Mouse (Mus musculus): Measurements from ENCODE around the gene Zfyve19. TPM values are rescaled to one million over a fixed set of nuclear protein-coding genes. Genes with fewer than 3 reads are reported as not detected.
A peak's percentile ranks its signal among the peaks of the same experiment; 100 is the strongest.

The Zfyve19 gene
- polyA plus RNA-seq, 1 experiment from 2014 or later, result 38.7 TPM

- Histone ChIP-seq H3K9ac (ENCODE audit: low read depth, low read length) (no peak overlapping the region), H3K4me2 (replicated peaks; ENCODE audit: low read depth) (no peak overlapping the region), H3K4me1 (replicated peaks; ENCODE audit: control insufficient read depth, insufficient read depth, low read length) (peaks cover 4% of the 10 kb centered on the region; the same call in 1 of the 2 replicates), H3K36me3 (ENCODE audit: control insufficient read depth, insufficient read depth) (no peaks in the 10 kb centered on the region), H3K27ac (ENCODE audit: low read depth, low read length) (no peak overlapping the region), H3K27me3 (replicated peaks; ENCODE audit: control insufficient read depth, insufficient read depth, low read length) (peaks cover 3% of the 10 kb centered on the region), H3K9me3 (ENCODE audit: control insufficient read depth) (no peaks in the 10 kb centered on the region), H3K4me3 (ENCODE audit: low read depth, low read length) (no peak overlapping the region)
- 27% methylated on average over 7 of the region's 7 CpGs for WGBS
- no peak for TF ChIP-seq CTCF (IDR thresholded peaks at IDR 0.05; ENCODE audit: low read depth)
- no peak for ATAC-seq
Observed at GRCm38 (mm10) chr2:119254976-119255375, 46.6 kb downstream of the Zfyve19 start.

GRCm38 (mm10) chr2:119260518-119260917 is 52.1 kb downstream of the Zfyve19 start:
- Histone ChIP-seq H3K9me3 (ENCODE audit: control insufficient read depth) (no peaks in the 10 kb centered on the region), H3K27me3 (replicated peaks; ENCODE audit: control insufficient read depth, insufficient read depth, low read length) (no peaks in the 10 kb centered on the region; the same call in 1 of the 2 replicates), H3K4me1 (replicated peaks; ENCODE audit: control insufficient read depth, insufficient read depth, low read length) (no peaks in the 10 kb centered on the region; the same call in 1 of the 2 replicates), H3K4me2 (replicated peaks; ENCODE audit: low read depth) (no peak overlapping the region), H3K36me3 (ENCODE audit: control insufficient read depth, insufficient read depth) (no peaks in the 10 kb centered on the region), H3K27ac (ENCODE audit: low read depth, low read length) (no peak overlapping the region), H3K9ac (ENCODE audit: low read depth, low read length) (no peak overlapping the region), H3K4me3 (ENCODE audit: low read depth, low read length) (no peak overlapping the region)
- TF ChIP-seq CTCF (IDR thresholded peaks at IDR 0.05; ENCODE audit: low read depth), result no peak
- ATAC-seq, result no peak
- 82% methylated on average over 1 of the region's 1 CpGs for WGBS

GRCm38 (mm10) chr2:119261326-119261725 is 52.9 kb downstream of the Zfyve19 start:
- no peaks in the 10 kb centered on the region for H3K9me3 ChIP-seq (ENCODE audit: control insufficient read depth)
- H3K27me3 ChIP-seq (replicated peaks; ENCODE audit: control insufficient read depth, insufficient read depth, low read length), result no peaks in the 10 kb centered on the region
- H3K4me3 ChIP-seq (ENCODE audit: low read depth, low read length), result no peak overlapping the region
- ATAC-seq, result no peak
- H3K4me2 ChIP-seq (replicated peaks; ENCODE audit: low read depth), result no peak overlapping the region
- 29% methylated on average over 2 of the region's 2 CpGs for WGBS
- H3K36me3 ChIP-seq (ENCODE audit: control insufficient read depth, insufficient read depth), result no peaks in the 10 kb centered on the region
- TF ChIP-seq CTCF (IDR thresholded peaks at IDR 0.05; ENCODE audit: low read depth), result no peak
- no peak overlapping the region for H3K27ac ChIP-seq (ENCODE audit: low read depth, low read length)
- H3K4me1 ChIP-seq (replicated peaks; ENCODE audit: control insufficient read depth, insufficient read depth, low read length), result no peaks in the 10 kb centered on the region; the same call in 1 of the 2 replicates
- no peak overlapping the region for H3K9ac ChIP-seq (ENCODE audit: low read depth, low read length)

DNA sequence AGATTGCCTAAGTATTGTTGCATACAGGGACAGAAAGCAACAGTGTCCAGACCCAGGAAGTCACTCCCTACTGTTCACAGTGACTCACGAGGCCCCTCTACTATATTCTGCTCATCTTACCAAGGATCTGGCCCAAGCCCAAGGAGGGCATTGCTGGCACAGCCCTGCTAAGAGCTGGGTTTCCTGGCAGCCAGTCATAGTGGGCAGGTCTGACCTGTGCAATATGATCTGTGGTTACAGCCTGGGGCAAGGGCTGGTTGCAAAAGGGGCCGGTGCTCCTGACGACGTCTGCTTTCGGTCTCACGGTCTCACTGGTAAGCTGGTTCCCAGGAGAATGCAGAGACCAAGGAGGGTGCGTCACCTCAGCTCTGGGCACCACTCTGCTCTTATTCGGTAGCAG is 54.6 kb downstream of the Zfyve19 start:
- no peak overlapping the region for H3K4me3 ChIP-seq (ENCODE audit: low read depth, low read length)
- H3K36me3 ChIP-seq (ENCODE audit: control insufficient read depth, insufficient read depth), result no peaks in the 10 kb centered on the region
- no peak for TF ChIP-seq CTCF (IDR thresholded peaks at IDR 0.05; ENCODE audit: low read depth)
- H3K4me2 ChIP-seq (replicated peaks; ENCODE audit: low read depth), result peak overlapping the region; percentile 43
- no peak overlapping the region for H3K27ac ChIP-seq (ENCODE audit: low read depth, low read length)
- peak; percentile 64 for ATAC-seq
- H3K9me3 ChIP-seq (ENCODE audit: control insufficient read depth), result no peaks in the 10 kb centered on the region
- H3K27me3 ChIP-seq (replicated peaks; ENCODE audit: control insufficient read depth, insufficient read depth, low read length), result no peaks in the 10 kb centered on the region
- 22% methylated on average over 8 of the region's 8 CpGs for WGBS
- H3K4me1 ChIP-seq (replicated peaks; ENCODE audit: control insufficient read depth, insufficient read depth, low read length), result no peaks in the 10 kb centered on the region; the same call in 1 of the 2 replicates
- H3K9ac ChIP-seq (ENCODE audit: low read depth, low read length), result no peak overlapping the region

GRCm38 (mm10) chr2:119263813-119264212 is 55.4 kb downstream of the Zfyve19 start:
- Histone ChIP-seq H3K4me1 (replicated peaks; ENCODE audit: control insufficient read depth, insufficient read depth, low read length) (no peaks in the 10 kb centered on the region; the same call in 1 of the 2 replicates), H3K27ac (ENCODE audit: low read depth, low read length) (no peak overlapping the region), H3K36me3 (ENCODE audit: control insufficient read depth, insufficient read depth) (no peaks in the 10 kb centered on the region), H3K9me3 (ENCODE audit: control insufficient read depth) (no peaks in the 10 kb centered on the region), H3K4me2 (replicated peaks; ENCODE audit: low read depth) (no peak overlapping the region), H3K4me3 (ENCODE audit: low read depth, low read length) (no peak overlapping the region), H3K27me3 (replicated peaks; ENCODE audit: control insufficient read depth, insufficient read depth, low read length) (no peaks in the 10 kb centered on the region), H3K9ac (ENCODE audit: low read depth, low read length) (no peak overlapping the region)
- ATAC-seq, result no peak
- TF ChIP-seq CTCF (IDR thresholded peaks at IDR 0.05; ENCODE audit: low read depth), result no peak
- WGBS, result 52% methylated on average over 5 of the region's 5 CpGs

Other genes starting within 250 kb of the Zfyve19 start
- gene Ccdc32, start 179.2 kb upstream of the Zfyve19 start, polyA plus RNA-seq (2015; fragmentation: Nextera tagmentation; extraction: Ambion mirVana), result 55.9 and 59.5 TPM in 2 replicates
- gene Rpusd2, start 173.8 kb upstream of the Zfyve19 start, polyA plus RNA-seq (2015; fragmentation: Nextera tagmentation; extraction: Ambion mirVana), result 1.2 and 1.5 TPM in 2 replicates
- 12.0 and 15.2 TPM in 2 replicates for gene Knl1, start 161.5 kb upstream of the Zfyve19 start, polyA plus RNA-seq (2015; fragmentation: Nextera tagmentation; extraction: Ambion mirVana)
- gene Rad51, start 95.8 kb upstream of the Zfyve19 start, polyA plus RNA-seq (2015; fragmentation: Nextera tagmentation; extraction: Ambion mirVana), result 8.6 and 10.3 TPM in 2 replicates
- 177 and 185 TPM in 2 replicates for gene Rmdn3, start 51.6 kb upstream of the Zfyve19 start, polyA plus RNA-seq (2015; fragmentation: Nextera tagmentation; extraction: Ambion mirVana)
- gene Gchfr, start 40.8 kb upstream of the Zfyve19 start, polyA plus RNA-seq (2015; fragmentation: Nextera tagmentation; extraction: Ambion mirVana), result 124 and 136 TPM in 2 replicates
- gene Gm14137, start 34.1 kb upstream of the Zfyve19 start, polyA plus RNA-seq (2015; fragmentation: Nextera tagmentation; extraction: Ambion mirVana), result 0.08 and 0.18 TPM in 2 replicates
- 8.8 and 9.4 TPM in 2 replicates for gene Dnajc17, start 178 bp downstream of the Zfyve19 start, polyA plus RNA-seq (2015; fragmentation: Nextera tagmentation; extraction: Ambion mirVana)
- 78.7 and 84.7 TPM in 2 replicates for gene Ppp1r14d, start 21.3 kb downstream of the Zfyve19 start, polyA plus RNA-seq (2015; fragmentation: Nextera tagmentation; extraction: Ambion mirVana)
- 145 and 148 TPM in 2 replicates for gene Spint1, start 28.7 kb downstream of the Zfyve19 start, polyA plus RNA-seq (2015; fragmentation: Nextera tagmentation; extraction: Ambion mirVana)
- gene Rhov, start 62.7 kb downstream of the Zfyve19 start, polyA plus RNA-seq (2015; fragmentation: Nextera tagmentation; extraction: Ambion mirVana), result 1.3 TPM in 2 replicates
- 21.8 and 24.3 TPM in 2 replicates for gene Vps18, start 80.1 kb downstream of the Zfyve19 start, polyA plus RNA-seq (2015; fragmentation: Nextera tagmentation; extraction: Ambion mirVana)
- gene Dll4, start 117.2 kb downstream of the Zfyve19 start, polyA plus RNA-seq (2015; fragmentation: Nextera tagmentation; extraction: Ambion mirVana), result 3.7 and 4.1 TPM in 2 replicates
- gene Chac1, start 142.6 kb downstream of the Zfyve19 start, polyA plus RNA-seq (2015; fragmentation: Nextera tagmentation; extraction: Ambion mirVana), result 1.1 and 1.4 TPM in 2 replicates

All from intestine, postnatal 0 days (tissue).